Mouse (Mus musculus): ENCODE results near the gene Rimkla. TPM values are rescaled to one million over a fixed set of nuclear protein-coding genes. Genes with fewer than 3 reads are reported as not detected.

Gene Rimkla
- polyA plus RNA-seq, 2 experiments: 0.01 TPM; not detected in 1

DNA sequence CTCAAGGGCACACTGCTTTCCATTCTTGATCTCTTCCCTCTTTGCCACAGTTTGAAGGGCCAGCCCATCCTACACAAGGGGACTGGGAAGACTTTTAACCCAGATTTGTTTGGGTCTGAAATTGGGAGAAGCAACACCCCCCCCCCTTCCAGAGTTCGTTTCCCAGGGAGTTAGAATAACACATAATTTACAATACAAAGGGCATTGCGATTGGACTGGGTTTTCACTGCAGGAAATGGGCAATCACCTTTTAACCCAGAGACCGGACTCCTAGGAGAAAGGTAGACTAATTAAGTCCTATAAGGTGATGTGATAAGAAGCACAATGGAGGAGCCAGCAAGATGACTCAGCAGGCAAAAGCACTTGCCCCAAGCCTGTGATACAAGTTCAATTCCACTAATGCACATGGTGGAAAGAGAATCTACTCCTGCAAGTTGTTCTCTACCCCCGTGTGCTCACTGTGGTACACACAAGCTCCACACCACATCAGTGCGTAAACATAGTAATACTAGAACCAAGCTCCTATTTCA, 6.0 kb upstream of the Rimkla start:
- Histone ChIP-seq H3K27me3 (ENCODE audit: control insufficient read depth, insufficient read depth, low read length) (peaks cover 4% of the 10 kb centered on the region), H3K9ac (replicated peaks) (no peak overlapping the region), H3K4me3 (ENCODE audit: insufficient read depth in 1 of 2, low read depth in 2 of 2, low read length in 2 of 2) (no peak overlapping the region), H3K4me2 (ENCODE audit: low read depth) (no peak overlapping the region), H3K4me1 (replicated peaks; ENCODE audit: control insufficient read depth in 2 of 2, insufficient read depth in 2 of 2, low read length in 1 of 2) (no peaks in the 10 kb centered on the region), H3K9me3 (ENCODE audit: control insufficient read depth, low read length) (no peaks in the 10 kb centered on the region), H3K36me3 (replicated peaks; ENCODE audit: control insufficient read depth, insufficient read depth, low read depth) (no peaks in the 10 kb centered on the region), H3K27ac (no peak overlapping the region)
- WGBS (ENCODE audit: insufficient replicate concordance): 52% methylated on average over 5 of the region's 5 CpGs
- ATAC-seq (ENCODE audit: insufficient read depth) (no peak), DNase-seq (ENCODE audit: low read depth in 3 of 3, low spot score in 3 of 3) (no peak)
- TF ChIP-seq CTCF (IDR thresholded peaks at IDR 0.05; ENCODE audit: low read depth) (no peak), EP300 (IDR thresholded peaks at IDR 0.05; ENCODE audit: low read depth) (no peak)

DNA sequence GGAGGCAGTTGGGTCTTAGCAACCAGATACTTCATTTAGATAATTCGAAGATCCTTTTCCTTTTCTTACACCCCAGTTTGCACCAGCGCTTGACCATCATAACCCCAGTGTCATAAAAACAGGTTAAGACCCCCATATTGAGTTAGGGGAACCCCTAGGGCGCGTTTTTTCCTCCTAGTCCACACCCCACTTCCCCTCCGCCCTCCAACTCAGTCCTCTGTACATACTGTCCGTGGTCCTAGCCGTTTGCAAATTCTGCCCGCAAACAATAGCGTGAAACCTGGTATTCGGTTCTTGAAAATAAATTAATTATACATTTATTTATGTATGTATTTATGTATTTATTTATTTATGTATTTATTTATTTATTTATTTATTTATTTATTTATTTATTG, 502 bp upstream of the Rimkla start:
- DNase-seq (ENCODE audit: low read depth in 3 of 3, low spot score in 3 of 3) (no peak), ATAC-seq (ENCODE audit: insufficient read depth) (no peak)
- no peaks in the 10 kb centered on the region for H3K9me3 ChIP-seq (ENCODE audit: control insufficient read depth, low read length)
- H3K4me2 ChIP-seq (ENCODE audit: low read depth): peak overlapping the region; percentile 54
- peak overlapping the region in 1 of 2 experiments; percentile 38; a peak in 1 of 4 replicates for H3K4me3 ChIP-seq (ENCODE audit: insufficient read depth in 1 of 2, low read depth in 2 of 2, low read length in 2 of 2)
- H3K36me3 ChIP-seq (replicated peaks; ENCODE audit: control insufficient read depth, insufficient read depth, low read depth): no peaks in the 10 kb centered on the region
- no peak overlapping the region for H3K9ac ChIP-seq (replicated peaks)
- WGBS (ENCODE audit: insufficient replicate concordance): 33% methylated on average over 10 of the region's 10 CpGs
- H3K4me1 ChIP-seq (replicated peaks; ENCODE audit: control insufficient read depth in 2 of 2, insufficient read depth in 2 of 2, low read length in 1 of 2): no peaks in the 10 kb centered on the region; a peak in 1 of 4 replicates
- no peak overlapping the region for H3K27ac ChIP-seq
- H3K27me3 ChIP-seq (ENCODE audit: control insufficient read depth, insufficient read depth, low read length): peaks cover 27% of the 10 kb centered on the region
- TF ChIP-seq EP300 (IDR thresholded peaks at IDR 0.05; ENCODE audit: low read depth) (no peak), CTCF (IDR thresholded peaks at IDR 0.05; ENCODE audit: low read depth) (no peak)

DNA sequence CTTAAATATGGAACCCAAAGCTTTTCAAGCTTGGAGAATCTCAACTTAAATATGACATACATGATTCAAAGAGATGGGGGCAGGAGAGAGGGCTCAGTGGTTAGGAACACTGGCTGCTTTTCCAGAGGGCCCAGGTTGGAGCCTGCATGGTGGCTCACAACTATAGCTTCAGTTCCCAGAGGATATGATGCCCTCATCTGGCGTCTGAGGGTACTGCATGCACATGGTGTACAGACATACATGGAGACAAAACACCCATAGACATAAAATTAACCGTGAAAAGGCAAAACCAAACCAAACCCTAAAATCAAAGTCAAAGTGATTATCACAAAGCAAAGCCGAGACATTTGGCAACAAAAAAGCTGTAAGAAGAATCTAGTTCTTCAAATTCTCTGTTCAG, 1.6 kb downstream of the Rimkla start:
- Histone ChIP-seq H3K9ac (replicated peaks) (no peak overlapping the region), H3K4me3 (ENCODE audit: insufficient read depth in 1 of 2, low read depth in 2 of 2, low read length in 2 of 2) (no peak overlapping the region), H3K4me1 (replicated peaks; ENCODE audit: control insufficient read depth in 2 of 2, insufficient read depth in 2 of 2, low read length in 1 of 2) (no peaks in the 10 kb centered on the region; a peak in 1 of 4 replicates), H3K27me3 (ENCODE audit: control insufficient read depth, insufficient read depth, low read length) (peaks cover 27% of the 10 kb centered on the region), H3K27ac (no peak overlapping the region), H3K36me3 (replicated peaks; ENCODE audit: control insufficient read depth, insufficient read depth, low read depth) (no peaks in the 10 kb centered on the region), H3K4me2 (ENCODE audit: low read depth) (no peak overlapping the region), H3K9me3 (ENCODE audit: control insufficient read depth, low read length) (no peaks in the 10 kb centered on the region)
- TF ChIP-seq CTCF (IDR thresholded peaks at IDR 0.05; ENCODE audit: low read depth) (peak; percentile 54), EP300 (IDR thresholded peaks at IDR 0.05; ENCODE audit: low read depth) (no peak)
- DNase-seq (ENCODE audit: low read depth in 3 of 3, low spot score in 3 of 3): peak in 1 of 3 experiments; percentile 6
- 52% methylated on average over 3 of the region's 3 CpGs for WGBS (ENCODE audit: insufficient replicate concordance)
- ATAC-seq (ENCODE audit: insufficient read depth): no peak

GRCm38 (mm10) chr4:119489666-119490065, 2.8 kb downstream of the Rimkla start:
- Histone ChIP-seq H3K9ac (replicated peaks) (no peak overlapping the region), H3K4me2 (ENCODE audit: low read depth) (no peak overlapping the region), H3K4me1 (replicated peaks; ENCODE audit: control insufficient read depth in 2 of 2, insufficient read depth in 2 of 2, low read length in 1 of 2) (no peaks in the 10 kb centered on the region; a peak in 1 of 4 replicates), H3K36me3 (replicated peaks; ENCODE audit: control insufficient read depth, insufficient read depth, low read depth) (no peaks in the 10 kb centered on the region), H3K27me3 (ENCODE audit: control insufficient read depth, insufficient read depth, low read length) (peaks cover 27% of the 10 kb centered on the region), H3K27ac (no peak overlapping the region), H3K4me3 (ENCODE audit: insufficient read depth in 1 of 2, low read depth in 2 of 2, low read length in 2 of 2) (no peak overlapping the region), H3K9me3 (ENCODE audit: control insufficient read depth, low read length) (no peaks in the 10 kb centered on the region)
- WGBS (ENCODE audit: insufficient replicate concordance): 73% methylated on average over 10 of the region's 10 CpGs
- DNase-seq (ENCODE audit: low read depth in 3 of 3, low spot score in 3 of 3) (no peak), ATAC-seq (ENCODE audit: insufficient read depth) (no peak)
- TF ChIP-seq EP300 (IDR thresholded peaks at IDR 0.05; ENCODE audit: low read depth): no peak
- TF ChIP-seq CTCF (IDR thresholded peaks at IDR 0.05; ENCODE audit: low read depth): no peak

GRCm38 (mm10) chr4:119484882-119485281, 7.5 kb downstream of the Rimkla start:
- no peaks in the 10 kb centered on the region for H3K36me3 ChIP-seq (replicated peaks; ENCODE audit: control insufficient read depth, insufficient read depth, low read depth)
- H3K9ac ChIP-seq (replicated peaks): no peak overlapping the region
- ATAC-seq (ENCODE audit: insufficient read depth) (no peak), DNase-seq (ENCODE audit: low read depth in 3 of 3, low spot score in 3 of 3) (no peak)
- H3K4me2 ChIP-seq (ENCODE audit: low read depth): no peak overlapping the region
- TF ChIP-seq CTCF (IDR thresholded peaks at IDR 0.05; ENCODE audit: low read depth) (no peak), EP300 (IDR thresholded peaks at IDR 0.05; ENCODE audit: low read depth) (no peak)
- H3K27me3 ChIP-seq (ENCODE audit: control insufficient read depth, insufficient read depth, low read length): no peaks in the 10 kb centered on the region; the same call in 1 of the 2 replicates
- no peaks in the 10 kb centered on the region for H3K9me3 ChIP-seq (ENCODE audit: control insufficient read depth, low read length)
- no peaks in the 10 kb centered on the region for H3K4me1 ChIP-seq (replicated peaks; ENCODE audit: control insufficient read depth in 2 of 2, insufficient read depth in 2 of 2, low read length in 1 of 2)
- 59% methylated on average over 7 of the region's 7 CpGs for WGBS (ENCODE audit: insufficient replicate concordance)
- no peak overlapping the region for H3K4me3 ChIP-seq (ENCODE audit: insufficient read depth in 1 of 2, low read depth in 2 of 2, low read length in 2 of 2)
- H3K27ac ChIP-seq: no peak overlapping the region
